Mouse (Mus musculus): ENCODE measurements around the gene Ocln. TPM values are rescaled to one million over a fixed set of nuclear protein-coding genes. Genes with fewer than 3 reads are reported as not detected.

The Ocln gene
- 3.7 and 5.0 TPM in 2 replicates for polyA plus RNA-seq (2014; fragmentation: Nextera tagmentation; extraction: Ambion mirVana)

DNA sequence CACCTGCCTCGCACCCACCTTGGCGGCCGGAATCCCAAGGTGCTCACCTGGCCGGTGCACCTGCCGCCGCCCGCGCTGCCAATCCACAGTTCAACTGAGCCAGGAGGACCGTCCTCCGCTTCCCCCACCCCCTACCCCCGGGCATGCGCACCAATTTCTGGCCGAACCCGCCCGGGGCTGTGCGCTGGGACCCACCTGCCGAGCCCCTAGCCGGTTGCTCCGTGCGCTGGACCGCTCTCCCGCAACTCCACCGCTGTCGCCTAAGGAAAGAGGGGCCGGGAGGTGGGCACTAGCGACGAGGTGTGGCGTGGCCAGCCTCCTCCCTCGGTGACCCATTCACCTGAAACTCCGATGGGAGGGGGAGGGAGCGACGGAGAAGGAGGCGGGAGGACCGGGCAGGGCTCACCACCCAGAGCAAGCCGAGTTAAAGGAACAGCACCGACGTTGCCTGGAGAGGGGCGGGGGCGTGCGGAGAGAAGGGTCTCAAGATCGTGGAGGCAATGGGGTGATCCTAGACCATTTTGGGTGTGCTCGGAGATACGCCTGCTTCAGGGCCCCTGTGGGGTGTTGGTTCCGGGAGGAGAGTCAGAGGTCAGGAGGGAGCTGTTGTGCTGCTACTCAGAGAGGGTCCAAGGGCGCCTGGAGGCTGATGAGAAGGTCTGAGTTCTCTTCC is at the start of gene Ocln:
TSS of gene Ocln (minus strand) at position 350 of the 673 bp plus-strand sequence.
- H3K4me1 ChIP-seq (ENCODE audit: control insufficient read depth, insufficient read depth, low read length) = peaks cover 13% of the 10 kb centered on the region; the same call in 1 of the 2 replicates
- peak within 1 kb of the TSS; percentile 63 for H3K4me3 ChIP-seq (ENCODE audit: low read depth, low read length)
- H3K27me3 ChIP-seq (ENCODE audit: control insufficient read depth, insufficient read depth, low read length) = peaks cover 39% of the 10 kb centered on the region
- H3K36me3 ChIP-seq (ENCODE audit: control insufficient read depth, insufficient read depth, low read length) = no peaks in the 10 kb centered on the region
- H3K4me2 ChIP-seq (ENCODE audit: low read depth, low read length) = peak within 1 kb of the TSS; percentile 99
- WGBS = 1% methylated on average over 45 of the region's 45 CpGs
- H3K9me3 ChIP-seq (ENCODE audit: control insufficient read depth, low read length) = no peaks in the 10 kb centered on the region
- H3K27ac ChIP-seq (ENCODE audit: low read depth, low read length) = no peak within 1 kb of the TSS
- H3K9ac ChIP-seq (replicated peaks; ENCODE audit: low read depth, low read length) = peak within 1 kb of the TSS; percentile 48
- peak; percentile 90 for ATAC-seq (ENCODE audit: low read depth)

GRCm38 (mm10) chr13:100601034-100601433 is 48.5 kb upstream of the Ocln start:
- H3K27me3 ChIP-seq (ENCODE audit: control insufficient read depth, insufficient read depth, low read length) = no peaks in the 10 kb centered on the region
- WGBS = 76% methylated on average over 8 of the region's 8 CpGs
- H3K36me3 ChIP-seq (ENCODE audit: control insufficient read depth, insufficient read depth, low read length) = no peaks in the 10 kb centered on the region
- no peak overlapping the region for H3K9ac ChIP-seq (replicated peaks; ENCODE audit: low read depth, low read length)
- H3K9me3 ChIP-seq (ENCODE audit: control insufficient read depth, low read length) = no peaks in the 10 kb centered on the region
- ATAC-seq (ENCODE audit: low read depth) = no peak
- H3K4me3 ChIP-seq (ENCODE audit: low read depth, low read length) = no peak overlapping the region
- H3K4me2 ChIP-seq (ENCODE audit: low read depth, low read length) = no peak overlapping the region
- no peak overlapping the region for H3K27ac ChIP-seq (ENCODE audit: low read depth, low read length)
- no peaks in the 10 kb centered on the region for H3K4me1 ChIP-seq (ENCODE audit: control insufficient read depth, insufficient read depth, low read length)

DNA sequence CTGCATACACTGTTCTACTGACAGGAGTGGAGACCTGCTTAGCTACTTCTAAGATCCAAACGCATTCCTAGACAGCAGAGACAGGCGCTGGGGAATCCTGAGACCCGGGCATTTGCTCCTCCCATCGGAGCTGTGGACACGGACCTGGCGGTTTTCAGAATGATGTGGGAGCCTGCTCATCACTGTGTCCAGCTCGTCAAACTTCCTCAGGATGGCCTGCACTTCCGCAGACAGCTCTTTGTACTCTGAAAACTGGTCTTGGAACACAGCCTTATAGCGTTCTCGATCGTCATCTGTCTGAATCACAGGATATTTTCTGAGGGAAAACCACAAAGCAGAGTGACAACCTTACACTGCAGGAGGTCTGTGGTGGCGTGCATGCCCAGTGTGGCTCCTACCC is 47.8 kb upstream of the Ocln start:
- H3K36me3 ChIP-seq (ENCODE audit: control insufficient read depth, insufficient read depth, low read length) = no peaks in the 10 kb centered on the region
- no peak overlapping the region for H3K27ac ChIP-seq (ENCODE audit: low read depth, low read length)
- no peak overlapping the region for H3K9ac ChIP-seq (replicated peaks; ENCODE audit: low read depth, low read length)
- ATAC-seq (ENCODE audit: low read depth) = no peak
- no peaks in the 10 kb centered on the region for H3K27me3 ChIP-seq (ENCODE audit: control insufficient read depth, insufficient read depth, low read length)
- H3K4me1 ChIP-seq (ENCODE audit: control insufficient read depth, insufficient read depth, low read length) = no peaks in the 10 kb centered on the region
- no peak overlapping the region for H3K4me3 ChIP-seq (ENCODE audit: low read depth, low read length)
- WGBS = 81% methylated on average over 12 of the region's 12 CpGs
- H3K4me2 ChIP-seq (ENCODE audit: low read depth, low read length) = no peak overlapping the region
- H3K9me3 ChIP-seq (ENCODE audit: control insufficient read depth, low read length) = no peaks in the 10 kb centered on the region

DNA sequence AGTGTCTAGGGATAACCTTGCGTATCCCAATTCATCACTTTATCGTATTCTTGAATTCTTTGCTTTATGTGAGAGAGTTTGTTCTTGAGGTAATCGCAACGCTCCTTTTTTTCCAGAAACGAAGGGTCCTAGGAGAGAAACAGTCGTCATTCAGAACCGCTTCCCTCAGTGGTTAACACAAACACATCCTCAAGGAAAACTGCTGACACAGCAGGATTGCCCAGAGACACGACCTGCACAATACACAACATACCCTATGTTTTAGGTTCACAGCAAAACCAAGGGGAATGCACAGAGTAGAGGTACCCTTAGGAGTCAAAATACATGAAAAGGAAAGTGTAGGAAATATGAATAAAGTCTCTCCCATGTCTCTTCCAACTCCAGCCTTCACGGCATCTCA is 44.8 kb upstream of the Ocln start:
- no peak overlapping the region for H3K4me2 ChIP-seq (ENCODE audit: low read depth, low read length)

GRCm38 (mm10) chr13:100595552-100595885 is 43.0 kb upstream of the Ocln start:
- Histone ChIP-seq H3K4me1 (ENCODE audit: control insufficient read depth, insufficient read depth, low read length) (no peaks in the 10 kb centered on the region), H3K4me2 (ENCODE audit: low read depth, low read length) (no peak overlapping the region), H3K36me3 (ENCODE audit: control insufficient read depth, insufficient read depth, low read length) (no peaks in the 10 kb centered on the region), H3K4me3 (ENCODE audit: low read depth, low read length) (no peak overlapping the region), H3K27me3 (ENCODE audit: control insufficient read depth, insufficient read depth, low read length) (no peaks in the 10 kb centered on the region), H3K9ac (replicated peaks; ENCODE audit: low read depth, low read length) (no peak overlapping the region), H3K9me3 (ENCODE audit: control insufficient read depth, low read length) (no peaks in the 10 kb centered on the region), H3K27ac (ENCODE audit: low read depth, low read length) (no peak overlapping the region)
- ATAC-seq (ENCODE audit: low read depth) = no peak
- 79% methylated on average over 3 of the region's 3 CpGs for WGBS

More for the DNA sequence above, 44.8 kb upstream of the Ocln start:
- WGBS = 83% methylated on average over 9 of the region's 9 CpGs
- H3K27ac ChIP-seq (ENCODE audit: low read depth, low read length) = no peak overlapping the region
- no peak for ATAC-seq (ENCODE audit: low read depth)
- no peak overlapping the region for H3K9ac ChIP-seq (replicated peaks; ENCODE audit: low read depth, low read length)
- H3K36me3 ChIP-seq (ENCODE audit: control insufficient read depth, insufficient read depth, low read length) = no peaks in the 10 kb centered on the region
- no peaks in the 10 kb centered on the region for H3K27me3 ChIP-seq (ENCODE audit: control insufficient read depth, insufficient read depth, low read length)
- no peak overlapping the region for H3K4me3 ChIP-seq (ENCODE audit: low read depth, low read length)
- H3K9me3 ChIP-seq (ENCODE audit: control insufficient read depth, low read length) = no peaks in the 10 kb centered on the region
- H3K4me1 ChIP-seq (ENCODE audit: control insufficient read depth, insufficient read depth, low read length) = no peaks in the 10 kb centered on the region

DNA sequence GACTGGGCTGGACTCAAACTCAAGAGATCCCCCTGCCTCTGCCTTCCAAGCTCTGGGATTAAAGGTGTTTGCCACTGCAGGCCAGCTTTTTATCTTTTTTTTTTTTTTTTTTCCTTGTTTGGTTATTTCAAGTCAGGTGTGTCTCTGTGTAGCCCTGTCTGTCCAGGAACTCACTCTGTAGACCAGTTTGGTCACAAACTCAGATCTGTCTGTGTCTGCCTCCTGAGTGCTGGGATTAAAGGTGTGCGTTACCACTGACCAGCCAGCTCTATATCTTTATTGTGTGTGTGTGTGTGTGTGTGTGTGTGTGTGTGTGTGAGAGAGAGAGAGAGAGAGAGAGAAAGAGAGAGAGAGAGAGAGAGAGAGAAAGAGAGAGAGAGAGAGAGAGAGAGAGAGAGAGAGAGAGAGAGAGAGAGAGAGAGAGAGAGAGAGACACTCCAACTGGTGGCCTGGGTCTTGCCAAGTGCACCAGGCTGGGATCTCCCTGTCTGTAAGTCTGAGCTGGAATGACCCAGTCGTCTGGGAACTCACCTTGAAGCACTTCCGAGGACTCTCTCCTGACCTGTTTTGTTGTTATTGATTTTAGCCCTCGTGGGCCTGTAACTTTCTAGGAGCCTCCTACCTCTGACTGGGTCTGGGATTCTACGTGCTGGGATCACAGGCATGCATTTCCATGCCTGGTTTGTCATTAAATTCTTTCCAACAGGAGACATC is 42.5 kb upstream of the Ocln start:
- no peak overlapping the region for H3K4me2 ChIP-seq (ENCODE audit: low read depth, low read length)
- no peaks in the 10 kb centered on the region for H3K27me3 ChIP-seq (ENCODE audit: control insufficient read depth, insufficient read depth, low read length)
- H3K9ac ChIP-seq (replicated peaks; ENCODE audit: low read depth, low read length) = no peak overlapping the region
- 71% methylated on average over 5 of the region's 5 CpGs for WGBS
- H3K9me3 ChIP-seq (ENCODE audit: control insufficient read depth, low read length) = no peaks in the 10 kb centered on the region
- no peaks in the 10 kb centered on the region for H3K36me3 ChIP-seq (ENCODE audit: control insufficient read depth, insufficient read depth, low read length)
- no peaks in the 10 kb centered on the region for H3K4me1 ChIP-seq (ENCODE audit: control insufficient read depth, insufficient read depth, low read length)
- ATAC-seq (ENCODE audit: low read depth) = no peak; the same call in 1 of the 2 replicates
- no peak overlapping the region for H3K4me3 ChIP-seq (ENCODE audit: low read depth, low read length)
- H3K27ac ChIP-seq (ENCODE audit: low read depth, low read length) = no peak overlapping the region

- Histone ChIP-seq H3K9me3 (ENCODE audit: control insufficient read depth, low read length) (no peaks in the 10 kb centered on the region), H3K4me2 (ENCODE audit: low read depth, low read length) (peak overlapping the region; percentile 18; the same call in 1 of the 2 replicates), H3K9ac (replicated peaks; ENCODE audit: low read depth, low read length) (no peak overlapping the region), H3K4me3 (ENCODE audit: low read depth, low read length) (peak overlapping the region; percentile 10; the same call in 1 of the 2 replicates), H3K4me1 (ENCODE audit: control insufficient read depth, insufficient read depth, low read length) (no peaks in the 10 kb centered on the region), H3K36me3 (ENCODE audit: control insufficient read depth, insufficient read depth, low read length) (no peaks in the 10 kb centered on the region), H3K27ac (ENCODE audit: low read depth, low read length) (peak overlapping the region; percentile 71), H3K27me3 (ENCODE audit: control insufficient read depth, insufficient read depth, low read length) (no peaks in the 10 kb centered on the region)
- 65% methylated on average over 11 of the region's 17 CpGs for WGBS
- peak; percentile 89 for ATAC-seq (ENCODE audit: low read depth)
Observed at GRCm38 (mm10) chr13:100594041-100594792, 41.7 kb upstream of the Ocln start.

- Histone ChIP-seq H3K27ac (ENCODE audit: low read depth, low read length) (no peak overlapping the region), H3K4me1 (ENCODE audit: control insufficient read depth, insufficient read depth, low read length) (no peaks in the 10 kb centered on the region), H3K4me2 (ENCODE audit: low read depth, low read length) (no peak overlapping the region), H3K9me3 (ENCODE audit: control insufficient read depth, low read length) (no peaks in the 10 kb centered on the region), H3K27me3 (ENCODE audit: control insufficient read depth, insufficient read depth, low read length) (no peaks in the 10 kb centered on the region), H3K9ac (replicated peaks; ENCODE audit: low read depth, low read length) (no peak overlapping the region), H3K36me3 (ENCODE audit: control insufficient read depth, insufficient read depth, low read length) (no peaks in the 10 kb centered on the region), H3K4me3 (ENCODE audit: low read depth, low read length) (no peak overlapping the region)
- 85% methylated on average over 11 of the region's 12 CpGs for WGBS
- peak; percentile 58; the same call in 1 of the 2 replicates for ATAC-seq (ENCODE audit: low read depth)
Observed at GRCm38 (mm10) chr13:100588646-100589045, 36.1 kb upstream of the Ocln start.

DNA sequence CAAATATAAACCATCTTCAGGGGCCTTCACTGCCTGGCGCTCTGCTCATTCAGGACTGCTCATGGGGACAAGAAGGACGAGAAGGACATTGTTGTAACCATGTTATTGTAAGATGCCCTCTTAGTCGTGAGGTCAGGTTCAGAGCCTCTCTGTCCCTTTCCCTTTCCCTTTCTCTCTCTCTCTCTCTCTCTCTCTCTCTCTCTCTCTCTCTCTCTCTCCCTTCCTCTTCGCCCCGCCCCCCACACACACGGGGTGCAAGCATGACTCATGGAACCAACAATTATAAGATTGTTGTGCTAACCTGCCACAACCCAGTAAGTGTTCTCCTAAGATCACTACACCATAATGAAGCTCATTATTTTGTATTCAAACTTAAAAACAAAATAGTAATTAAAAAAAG is 29.6 kb upstream of the Ocln start:
- Histone ChIP-seq H3K27me3 (ENCODE audit: control insufficient read depth, insufficient read depth, low read length) (no peaks in the 10 kb centered on the region), H3K4me1 (ENCODE audit: control insufficient read depth, insufficient read depth, low read length) (no peaks in the 10 kb centered on the region), H3K36me3 (ENCODE audit: control insufficient read depth, insufficient read depth, low read length) (no peaks in the 10 kb centered on the region), H3K9ac (replicated peaks; ENCODE audit: low read depth, low read length) (no peak overlapping the region), H3K4me3 (ENCODE audit: low read depth, low read length) (no peak overlapping the region), H3K4me2 (ENCODE audit: low read depth, low read length) (no peak overlapping the region), H3K9me3 (ENCODE audit: control insufficient read depth, low read length) (no peaks in the 10 kb centered on the region), H3K27ac (ENCODE audit: low read depth, low read length) (no peak overlapping the region)
- WGBS = 49% methylated on average over 6 of the region's 6 CpGs
- ATAC-seq (ENCODE audit: low read depth) = no peak

All from neural tube, embryonic 14.5 days (tissue).